Mouse (Mus musculus): ENCODE data around the gene Krt80.

Gene Krt80

GRCm38 (mm10) chr15:101370101-101370911 lies at the start of gene Krt80:
Gene Krt80, minus strand, starts transcription at chr15:101370162.
- DNase-seq: peak; percentile 87

DNA sequence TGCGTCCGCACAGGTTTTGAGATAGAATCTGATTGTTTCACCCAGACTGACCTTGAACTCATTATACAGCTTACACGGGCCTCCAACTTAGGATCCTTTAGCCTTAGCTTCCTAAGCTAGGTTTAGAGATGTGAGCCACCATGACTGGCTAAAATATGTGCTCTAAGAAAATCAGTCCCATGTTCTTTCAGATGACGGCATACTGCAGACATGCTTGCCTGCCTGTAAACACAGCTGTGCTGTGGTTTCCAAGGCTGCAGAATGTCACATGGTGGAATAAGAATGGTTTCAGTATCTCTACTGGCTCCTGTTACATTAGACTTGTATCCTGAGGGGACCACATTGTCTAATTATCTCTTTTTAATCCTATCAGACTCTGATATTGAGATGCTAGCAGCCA lies 49.0 kb upstream of the Krt80 start:
- DNase-seq: no peak

DNA sequence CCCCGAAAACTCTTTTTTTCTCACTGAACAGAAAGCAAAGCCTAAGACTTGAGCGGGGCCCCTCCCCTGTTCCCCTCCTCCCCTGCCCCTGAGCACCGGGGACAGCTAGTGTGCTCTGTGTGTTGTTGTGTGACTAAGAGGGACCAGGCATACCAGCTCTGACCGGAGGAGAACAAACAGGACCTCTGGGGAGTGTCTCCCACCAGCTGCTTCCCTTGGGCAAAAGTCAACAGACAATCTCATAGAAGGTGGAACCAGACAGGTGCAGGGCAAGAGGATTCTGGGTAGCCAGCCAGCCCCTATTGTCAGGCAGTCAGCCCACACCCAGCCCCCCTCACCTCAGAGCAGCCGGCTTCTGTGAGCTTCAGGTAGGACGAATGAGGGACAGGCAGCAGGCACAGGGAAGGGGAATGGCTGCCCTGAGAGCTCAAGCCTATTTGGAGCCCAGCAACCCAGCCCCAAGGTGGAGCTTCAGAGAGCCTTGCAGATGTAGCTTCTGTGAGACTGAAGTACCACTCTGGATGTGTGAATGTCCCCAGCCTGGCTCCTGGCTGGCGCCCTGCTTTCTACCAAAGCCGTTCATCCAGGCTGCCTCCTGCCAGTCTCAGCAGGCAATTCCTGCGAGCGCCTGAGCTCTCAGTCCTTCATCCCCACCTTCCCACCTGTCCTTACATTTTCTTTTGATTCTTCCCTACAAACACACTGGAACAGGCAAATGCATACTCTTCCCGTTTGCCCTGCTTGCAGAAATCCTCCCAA lies 45.0 kb upstream of the Krt80 start:
- DNase-seq: no peak

DNA sequence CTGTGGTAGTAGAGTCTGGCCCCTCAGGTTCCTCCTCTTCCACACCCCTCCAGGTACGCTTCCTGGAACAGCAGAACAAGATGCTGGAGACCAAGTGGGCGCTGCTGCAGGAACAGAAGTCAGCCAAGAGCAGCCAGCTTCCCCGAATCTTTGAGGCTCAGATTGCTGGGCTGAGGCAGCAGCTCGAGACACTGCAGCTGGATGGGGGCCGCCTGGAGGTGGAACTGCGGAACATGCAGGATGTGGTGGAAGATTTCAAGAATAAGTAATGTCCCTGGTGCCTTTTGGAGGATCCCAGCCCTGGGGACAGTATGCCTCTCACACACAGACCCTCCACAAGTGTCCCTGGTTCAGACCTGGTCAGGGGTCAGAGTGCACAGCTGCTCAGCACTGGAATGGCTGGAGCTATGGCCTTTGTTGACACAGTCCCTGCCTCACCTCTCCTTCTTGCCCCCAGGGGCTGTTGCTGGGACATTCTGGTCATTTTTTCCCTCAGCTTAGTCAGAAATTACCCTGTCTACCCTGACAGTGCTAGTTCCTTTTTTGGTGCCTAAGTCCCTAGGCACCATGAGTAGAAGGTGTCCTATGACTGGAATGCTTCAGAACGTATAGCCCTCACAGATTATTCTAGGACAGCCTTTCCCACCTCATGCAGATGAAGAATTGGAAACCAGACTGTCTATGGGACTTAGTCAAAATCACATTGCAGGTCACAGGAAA lies 44.1 kb upstream of the Krt80 start:
- DNase-seq: peak; percentile 62

- peak; percentile 81 for DNase-seq
Measured at GRCm38 (mm10) chr15:101412188-101412587, 42.2 kb upstream of the Krt80 start.

DNA sequence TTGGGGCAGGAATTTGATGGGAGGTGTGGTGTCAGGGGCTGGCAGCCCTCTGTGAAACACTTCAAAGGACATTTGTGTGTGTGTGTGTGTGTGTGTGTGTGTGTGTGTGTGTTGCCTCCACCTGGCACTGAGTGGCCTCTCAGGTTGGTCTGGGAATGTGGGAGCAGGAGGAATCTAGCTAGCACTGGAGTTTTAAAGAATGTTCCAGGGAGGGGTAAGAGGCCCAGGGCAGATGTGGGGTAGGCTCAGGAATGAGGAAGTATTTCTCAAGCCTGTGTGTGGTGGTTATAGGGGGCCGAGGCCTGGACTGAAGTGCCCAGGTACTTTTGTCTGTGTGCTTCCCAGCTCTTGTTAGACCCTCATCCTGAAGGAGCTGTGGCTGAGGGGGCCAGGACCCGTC lies 40.8 kb upstream of the Krt80 start, which contains the start of gene Krt7:
TSS of gene Krt7 (plus strand) at position 269 of the 400 bp plus-strand sequence.
- peak; percentile 70 for DNase-seq

DNA sequence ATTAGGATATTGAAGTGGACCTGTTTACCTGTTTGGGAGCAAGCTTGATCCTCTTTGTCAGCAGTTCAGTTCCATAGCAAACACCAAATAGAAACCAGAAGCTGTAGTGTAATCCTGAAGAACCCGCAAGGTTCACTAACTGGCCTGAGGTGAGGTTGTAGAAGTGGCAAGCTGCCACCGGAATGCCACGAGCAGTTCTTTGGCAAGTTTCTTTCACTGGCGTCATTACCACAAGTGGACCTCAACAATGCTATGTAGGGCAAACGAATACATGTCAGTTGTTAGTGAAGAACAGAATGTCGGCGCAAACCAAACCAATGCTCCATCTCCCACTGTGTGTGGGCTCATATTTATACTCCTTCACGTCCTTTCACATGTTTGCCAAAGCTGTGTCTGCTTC lies 28.3 kb upstream of the Krt80 start:
- no peak for DNase-seq

DNA sequence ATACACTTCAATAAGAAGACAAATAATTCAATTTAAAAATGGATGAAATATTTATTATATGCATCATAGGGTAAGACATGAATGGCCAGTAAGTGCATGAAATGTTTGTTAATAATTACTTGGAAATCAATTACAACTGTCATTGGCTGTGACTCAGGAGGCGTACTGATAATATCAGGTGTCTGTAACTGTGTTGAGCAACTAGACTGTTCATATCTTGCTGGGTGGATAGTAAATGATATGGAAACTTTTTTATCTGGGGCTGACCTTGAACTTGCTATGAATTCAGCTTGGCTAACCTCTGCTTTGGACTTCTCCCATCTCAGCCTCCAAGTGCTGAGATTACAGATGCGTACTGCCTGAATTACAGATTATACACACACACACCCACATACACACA lies 27.7 kb upstream of the Krt80 start:
- DNase-seq: no peak

DNA sequence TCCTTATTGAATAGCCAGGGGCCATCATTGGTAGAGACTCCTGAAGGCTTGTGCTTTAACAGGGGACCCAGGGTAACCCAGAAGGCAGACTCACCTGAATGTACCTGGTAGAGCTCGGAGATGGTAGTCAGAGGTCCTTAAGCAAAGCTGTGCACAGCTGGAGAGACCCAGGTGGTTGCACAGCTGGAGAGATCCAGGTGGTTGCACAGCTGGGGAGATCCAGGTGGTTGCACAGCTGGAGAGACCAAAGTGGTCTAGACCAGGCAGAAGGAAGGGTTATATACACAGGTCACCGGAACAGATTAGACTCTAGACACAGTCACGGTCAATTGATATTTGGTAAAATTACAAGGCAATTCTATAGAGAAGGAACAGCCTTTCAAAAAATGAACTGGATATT lies 27.0 kb upstream of the Krt80 start:
- DNase-seq: no peak

GRCm38 (mm10) chr15:101396466-101396865 lies 26.5 kb upstream of the Krt80 start:
- DNase-seq: no peak

DNA sequence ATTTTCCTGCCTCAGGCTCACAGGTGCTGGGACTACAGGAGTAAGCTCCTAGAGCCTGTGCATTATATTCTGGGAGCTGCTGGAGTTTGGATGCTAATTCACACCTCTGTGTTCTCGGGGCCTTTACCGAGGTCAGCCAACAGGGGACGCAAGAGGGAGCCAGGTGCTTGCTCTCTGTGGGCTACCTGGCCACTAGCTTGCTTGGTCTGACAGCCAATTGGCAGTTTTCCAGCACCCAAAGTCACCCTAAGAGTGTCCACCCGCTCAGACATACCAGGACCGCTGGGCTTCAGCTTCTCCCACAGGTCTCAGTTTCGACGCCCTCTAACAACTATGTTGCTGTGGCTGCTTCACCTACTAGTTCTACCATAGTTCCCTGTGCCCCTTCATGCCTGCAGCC lies 24.9 kb upstream of the Krt80 start:
- DNase-seq: no peak

DNA sequence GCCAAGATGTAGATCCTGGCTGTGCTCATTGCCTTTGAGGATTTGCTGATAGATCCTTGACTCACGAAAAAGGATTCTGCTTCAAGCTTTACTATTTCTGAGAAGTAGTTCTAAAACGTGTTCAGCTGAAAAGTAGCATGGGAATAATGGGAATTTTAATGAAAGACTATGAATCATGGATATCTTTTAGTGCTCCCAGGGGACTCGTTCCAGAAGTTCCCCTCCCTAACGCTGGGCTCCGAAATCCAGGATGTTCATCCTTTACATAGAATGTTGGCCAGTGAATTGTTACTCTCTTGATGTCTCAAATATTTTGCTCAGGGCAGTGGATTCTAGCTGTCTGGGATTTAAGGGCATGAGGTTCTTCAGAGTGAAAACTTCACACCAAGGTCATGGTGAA lies 22.3 kb upstream of the Krt80 start:
- no peak for DNase-seq

- DNase-seq: no peak
Measured at GRCm38 (mm10) chr15:101390203-101390602, 20.2 kb upstream of the Krt80 start.

- peak; percentile 58 for DNase-seq
Measured at GRCm38 (mm10) chr15:101388034-101388541, 18.1 kb upstream of the Krt80 start.

GRCm38 (mm10) chr15:101387176-101387575 lies 17.2 kb upstream of the Krt80 start:
- DNase-seq: peak; percentile 76

- no peak for DNase-seq
Measured at GRCm38 (mm10) chr15:101385064-101385463, 15.1 kb upstream of the Krt80 start.

- no peak for DNase-seq
Measured at GRCm38 (mm10) chr15:101384610-101385009, 14.6 kb upstream of the Krt80 start.

- DNase-seq: no peak
Measured at GRCm38 (mm10) chr15:101382811-101383210, 12.8 kb upstream of the Krt80 start.

GRCm38 (mm10) chr15:101381758-101382157 lies 11.8 kb upstream of the Krt80 start:
- DNase-seq: peak; percentile 68

GRCm38 (mm10) chr15:101378646-101379045 lies 8.7 kb upstream of the Krt80 start:
- DNase-seq: no peak

GRCm38 (mm10) chr15:101376776-101377061 lies 6.8 kb upstream of the Krt80 start:
- DNase-seq: peak; percentile 69

DNA sequence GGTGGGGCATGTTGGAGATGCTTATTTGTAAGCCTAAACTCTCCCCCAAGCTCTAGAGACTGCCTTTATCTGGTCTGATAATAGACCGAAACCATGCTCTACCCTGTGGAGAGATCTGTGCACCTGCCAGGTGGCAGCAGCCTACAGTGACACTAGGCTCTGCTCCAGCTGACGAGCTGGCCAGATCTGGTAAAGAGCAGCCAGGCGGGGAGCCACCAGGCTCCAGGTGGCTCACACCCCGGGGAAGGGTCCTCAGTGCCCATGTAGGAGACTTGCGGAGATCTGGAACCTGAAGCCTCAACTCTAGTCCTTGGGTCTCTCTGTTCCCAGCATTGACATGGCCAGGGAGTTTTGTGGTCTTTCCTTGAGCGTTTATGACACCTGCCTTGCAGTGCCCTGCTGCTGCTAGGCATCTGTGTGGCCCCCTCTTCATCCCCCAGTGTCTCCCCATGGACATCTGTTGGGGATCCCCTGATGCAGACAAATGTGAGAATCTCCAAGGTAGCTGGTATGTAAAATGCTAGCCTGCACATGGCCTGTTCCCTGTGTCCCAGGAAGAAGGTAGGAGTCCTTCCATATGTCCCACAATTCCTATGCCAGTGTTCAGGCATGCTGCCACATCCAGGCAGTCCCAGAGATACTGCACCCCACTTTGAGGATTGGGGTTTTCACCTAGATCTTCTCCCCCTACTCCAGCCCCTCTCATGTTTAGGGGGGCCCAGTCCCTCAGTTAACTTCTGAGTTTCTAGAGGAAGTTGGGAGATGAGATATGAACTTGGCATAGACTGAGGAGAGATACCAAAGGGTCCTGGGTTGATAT lies 6.2 kb upstream of the Krt80 start:
- DNase-seq: no peak

DNA sequence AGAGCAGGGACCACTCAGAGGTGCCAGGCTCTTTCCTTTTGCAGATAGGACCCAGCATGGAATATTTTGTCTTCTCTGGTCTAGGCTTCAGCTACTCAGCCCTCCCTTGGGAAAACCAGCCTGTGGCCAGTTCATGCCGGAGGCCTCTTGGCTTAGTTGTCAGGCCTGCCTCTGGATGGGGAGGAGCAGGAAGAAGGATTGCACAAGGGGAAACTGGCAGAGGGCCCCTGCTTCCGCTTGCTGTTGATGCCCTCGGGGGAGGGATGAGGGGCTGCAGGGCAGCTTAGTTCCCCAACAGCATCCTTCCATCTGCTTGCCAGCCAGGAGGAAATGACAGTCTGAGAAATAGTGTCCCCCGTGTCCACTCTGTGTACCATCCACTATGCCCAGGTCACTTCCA lies 4.9 kb upstream of the Krt80 start:
- DNase-seq: peak; percentile 68

Data from kidney, postnatal 10 days (tissue).